Mouse (Mus musculus): Measurements from ENCODE around the gene Ppp1r13l.

GRCm38 (mm10) chr7:19404476-19404875, 44.9 kb downstream of the Ppp1r13l start, which contains the start of gene Ckm:
- no peak for TF ChIP-seq CTCF (IDR thresholded peaks at IDR 0.05; ENCODE audit: borderline replicate concordance, extremely low read depth, insufficient read depth, insufficient read length)
- TF ChIP-seq POLR2A (IDR thresholded peaks at IDR 0.05; ENCODE audit: borderline replicate concordance, extremely low read depth, insufficient read depth, insufficient read length, poor library complexity, severe bottlenecking) = no peak

Measured in brain, embryonic 14.5 days (tissue).